Mouse (Mus musculus) kidney, adult 2 months (tissue): ENCODE data around the gene Irak1bp1. TPM values are rescaled to one million over a fixed set of nuclear protein-coding genes. Genes with fewer than 3 reads are reported as not detected.
A peak's percentile ranks its signal among the peaks of the same experiment; 100 is the strongest.

Source experiments
- DNase-seq: peaks from one replicate; pipeline ENCODE4 v3.0.0; 2021
- H3K27ac ChIP-seq: fragments of 200-500 bp; 2 replicates; pipeline ENCODE4 v1.5.1; 2012; ENCODE audit warnings: low read depth, low read length, control low read depth, inconsistent platforms; ENCODE audit not compliant: insufficient read depth
- H3K27me3 ChIP-seq: fragments of 200-500 bp; replicated peaks from 2 replicates; pipeline ENCODE4 v1.6.1; 2012; ENCODE audit warnings: mild to moderate bottlenecking, moderate library complexity, low read length, inconsistent platforms; ENCODE audit not compliant: control insufficient read depth, insufficient read depth
- H3K36me3 ChIP-seq: fragments of 200-500 bp; 2 replicates; pipeline ENCODE4 v1.6.1; 2012; ENCODE audit warnings: mild to moderate bottlenecking, moderate library complexity, low read length, inconsistent platforms; ENCODE audit not compliant: control insufficient read depth, insufficient read depth
- H3K4me1 ChIP-seq: fragments of 200-500 bp; 2 replicates; pipeline ENCODE4 v1.6.1; 2011; ENCODE audit warnings: low read length; ENCODE audit not compliant: control insufficient read depth, insufficient read depth
- H3K4me3 ChIP-seq: fragments of 200-500 bp; 2 replicates; pipeline ENCODE4 v1.5.1; 2011; ENCODE audit warnings: mild to moderate bottlenecking, low read depth, low read length, control low read depth; ENCODE audit not compliant: insufficient read depth
- CTCF ChIP-seq: fragments of 200-500 bp; conservative IDR thresholded peaks from 2 replicates; pipeline ENCODE4 v1.5.1; 2011; ENCODE audit warnings: low read depth, mild to moderate bottlenecking, control low read depth, low read length, moderate library complexity, mixed read lengths; ENCODE audit not compliant: insufficient read depth, insufficient read length
- POLR2A ChIP-seq: fragments of 200-500 bp; IDR thresholded peaks from one replicate; pipeline ENCODE4 v1.6.1; 2011; ENCODE audit warnings: low read depth, low read length, control low read depth
- WGBS: fragments of 180-500 bp; shearing (Covaris S2); methylation state at CpG from one replicate; pipeline ENCODE4 v1.1.7; 2018; 5-methylcytosine and 5-hydroxymethylcytosine counted together
- polyA plus RNA-seq: library from polyadenylated mRNA; depleted of rRNA; stranded (reverse); fragments of >200 nt; gene quantifications from 2 replicates; pipeline ENCODE4 v1.2.3, GENCODE M21; 2012; rRNA removed

Gene Irak1bp1
- 11.6 and 14.0 TPM in 2 replicates for polyA plus RNA-seq

- Histone ChIP-seq H3K27ac (peak within 1 kb of the TSS; percentile 11; the same call in 1 of the 2 replicates), H3K4me3 (peak within 1 kb of the TSS; percentile 71), H3K36me3 (no peaks in the 10 kb centered on the region), H3K27me3 (no peaks in the 10 kb centered on the region), H3K4me1 (no peaks in the 10 kb centered on the region)
- TF ChIP-seq POLR2A (no peak), CTCF (no peak)
- DNase-seq = no peak
- WGBS = 17% methylated on average over 20 of the region's 20 CpGs
Observed at GRCm38 (mm10) chr9:82829007-82829689, at the start of gene Irak1bp1. Irak1bp1 (plus strand) TSS chr9:82829540.

DNA sequence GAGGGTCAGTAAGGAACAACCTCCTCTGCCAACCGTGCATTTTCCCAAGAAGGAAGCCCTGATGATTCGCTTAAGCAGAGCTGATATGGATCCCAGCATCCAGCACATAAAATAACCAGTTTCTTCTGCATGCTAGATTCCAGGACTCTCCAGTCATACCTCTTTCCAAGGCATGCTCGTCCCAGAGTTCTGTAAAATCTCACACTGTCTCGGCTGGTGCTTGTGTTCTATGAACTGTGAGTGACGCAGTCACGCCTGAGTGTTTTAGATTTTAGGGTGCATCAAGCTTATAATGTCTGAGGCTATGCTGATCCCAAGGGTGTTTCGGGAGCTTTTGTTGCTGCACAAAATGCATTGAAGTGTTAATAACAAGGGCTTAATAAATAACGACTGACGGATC lies 41.0 kb upstream of the Irak1bp1 start:
- WGBS = 55% methylated on average over 9 of the region's 9 CpGs
- Histone ChIP-seq H3K36me3 (no peaks in the 10 kb centered on the region), H3K4me3 (no peak overlapping the region), H3K27me3 (no peaks in the 10 kb centered on the region), H3K4me1 (no peaks in the 10 kb centered on the region), H3K27ac (no peak overlapping the region)
- TF ChIP-seq CTCF (no peak), POLR2A (no peak)
- no peak for DNase-seq

- no peak overlapping the region for H3K4me3 ChIP-seq
- WGBS = 65% methylated on average over 8 of the region's 8 CpGs
Observed at GRCm38 (mm10) chr9:82800360-82800759, 29.0 kb upstream of the Irak1bp1 start.

GRCm38 (mm10) chr9:82807129-82807528 lies 22.2 kb upstream of the Irak1bp1 start:
- Histone ChIP-seq H3K4me1 (no peaks in the 10 kb centered on the region), H3K27me3 (no peaks in the 10 kb centered on the region; the same call in 1 of the 2 replicates), H3K36me3 (no peaks in the 10 kb centered on the region), H3K27ac (no peak overlapping the region), H3K4me3 (no peak overlapping the region)
- no peak for TF ChIP-seq CTCF
- TF ChIP-seq POLR2A = no peak
- DNase-seq = no peak
- WGBS = 28% methylated on average over 1 of the region's 1 CpGs

More at GRCm38 (mm10) chr9:82800360-82800759, 29.0 kb upstream of the Irak1bp1 start:
- no peaks in the 10 kb centered on the region for H3K4me1 ChIP-seq
- no peak for TF ChIP-seq CTCF
- TF ChIP-seq POLR2A = no peak
- no peaks in the 10 kb centered on the region for H3K36me3 ChIP-seq
- H3K27me3 ChIP-seq = no peaks in the 10 kb centered on the region
- DNase-seq = no peak
- no peak overlapping the region for H3K27ac ChIP-seq

DNA sequence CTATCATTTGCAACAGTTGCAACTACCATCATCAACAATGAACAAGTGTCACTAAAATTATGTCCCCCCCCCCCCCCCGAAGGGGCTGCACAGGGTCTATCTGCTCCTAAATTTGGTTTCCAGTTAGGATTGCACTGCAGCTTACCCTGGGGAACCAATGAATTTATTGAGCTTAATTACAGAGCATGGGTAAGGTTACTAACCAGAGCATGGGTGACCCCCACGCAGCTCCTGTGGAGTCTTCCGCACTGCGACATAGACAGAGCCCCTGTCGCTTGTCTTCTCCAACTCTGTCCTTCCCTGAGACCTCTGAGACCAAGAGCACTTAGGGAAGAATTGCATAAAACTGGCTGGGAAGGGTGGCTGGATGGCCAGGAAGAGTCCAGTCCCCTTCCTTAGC lies 21.7 kb upstream of the Irak1bp1 start:
- Histone ChIP-seq H3K36me3 (no peaks in the 10 kb centered on the region), H3K4me3 (no peak overlapping the region), H3K27me3 (no peaks in the 10 kb centered on the region; the same call in 1 of the 2 replicates), H3K27ac (no peak overlapping the region), H3K4me1 (no peaks in the 10 kb centered on the region)
- WGBS = 40% methylated on average over 5 of the region's 5 CpGs
- TF ChIP-seq CTCF (no peak), POLR2A (no peak)
- no peak for DNase-seq

GRCm38 (mm10) chr9:82812172-82812963 lies 17.0 kb upstream of the Irak1bp1 start:
- H3K4me1 ChIP-seq = no peaks in the 10 kb centered on the region
- DNase-seq = no peak
- no peak overlapping the region for H3K4me3 ChIP-seq
- no peaks in the 10 kb centered on the region for H3K27me3 ChIP-seq
- no peaks in the 10 kb centered on the region for H3K36me3 ChIP-seq
- TF ChIP-seq CTCF (no peak), POLR2A (no peak)
- no peak overlapping the region for H3K27ac ChIP-seq
- 82% methylated on average over 12 of the region's 12 CpGs for whole genome bisulfite sequencing

- H3K27me3 ChIP-seq = no peaks in the 10 kb centered on the region
- 32% methylated on average over 3 of the region's 3 CpGs for WGBS
- TF ChIP-seq CTCF = 0 out of 2 replicates have a peak, but pooled peaks have one; percentile 24
- TF ChIP-seq POLR2A = no peak
- DNase-seq = peak; percentile 41
- H3K27ac ChIP-seq = no peak overlapping the region
- no peaks in the 10 kb centered on the region for H3K4me1 ChIP-seq
- no peak overlapping the region for H3K4me3 ChIP-seq
- no peaks in the 10 kb centered on the region for H3K36me3 ChIP-seq
Observed at GRCm38 (mm10) chr9:82814536-82814935, 14.8 kb upstream of the Irak1bp1 start.
